Mouse (Mus musculus) right cerebral cortex, postnatal 14 days (tissue): ENCODE data around the gene Tmem132b.

Experiments used
- DNase-seq: peaks from one replicate; pipeline ENCODE4 v3.0.0; 2022

Gene Tmem132b

GRCm38 (mm10) chr5:125683491-125683890, 151.9 kb downstream of the Tmem132b start:
- DNase-seq, result no peak

- no peak for DNase-seq
Observed at GRCm38 (mm10) chr5:125685681-125686331, 154.2 kb downstream of the Tmem132b start.

GRCm38 (mm10) chr5:125692538-125692937, 161.0 kb downstream of the Tmem132b start:
- no peak for DNase-seq

GRCm38 (mm10) chr5:125699395-125699794, 167.8 kb downstream of the Tmem132b start:
- DNase-seq, result no peak

- no peak for DNase-seq
Observed at GRCm38 (mm10) chr5:125700234-125700633, 168.7 kb downstream of the Tmem132b start.

GRCm38 (mm10) chr5:125705379-125705778, 173.8 kb downstream of the Tmem132b start:
- DNase-seq, result peak; percentile 30

- DNase-seq, result peak; percentile 83
Observed at GRCm38 (mm10) chr5:125709160-125709559, 177.6 kb downstream of the Tmem132b start.

GRCm38 (mm10) chr5:125726815-125727214, 195.2 kb downstream of the Tmem132b start:
- no peak for DNase-seq

- no peak for DNase-seq
Observed at GRCm38 (mm10) chr5:125727436-125727835, 195.9 kb downstream of the Tmem132b start.

- no peak for DNase-seq
Observed at GRCm38 (mm10) chr5:125727936-125728335, 196.4 kb downstream of the Tmem132b start.

- no peak for DNase-seq
Observed at GRCm38 (mm10) chr5:125728521-125728920, 196.9 kb downstream of the Tmem132b start.

- peak; percentile 19 for DNase-seq
Observed at GRCm38 (mm10) chr5:125733806-125734205, 202.2 kb downstream of the Tmem132b start.

- DNase-seq, result no peak
Observed at GRCm38 (mm10) chr5:125737105-125737504, 205.5 kb downstream of the Tmem132b start.

GRCm38 (mm10) chr5:125743503-125743902, 211.9 kb downstream of the Tmem132b start:
- DNase-seq, result no peak

GRCm38 (mm10) chr5:125745727-125746126, 214.2 kb downstream of the Tmem132b start:
- DNase-seq, result peak; percentile 49

- no peak for DNase-seq
Observed at GRCm38 (mm10) chr5:125751481-125751880, 219.9 kb downstream of the Tmem132b start.

- no peak for DNase-seq
Observed at GRCm38 (mm10) chr5:125752546-125752945, 221.0 kb downstream of the Tmem132b start.

- DNase-seq, result no peak
Observed at GRCm38 (mm10) chr5:125756987-125757530, 225.5 kb downstream of the Tmem132b start.

- DNase-seq, result no peak
Observed at GRCm38 (mm10) chr5:125758506-125758905, 226.9 kb downstream of the Tmem132b start.

- DNase-seq, result peak; percentile 54
Observed at GRCm38 (mm10) chr5:125766941-125767340, 235.4 kb downstream of the Tmem132b start.

GRCm38 (mm10) chr5:125767950-125768349, 236.4 kb downstream of the Tmem132b start:
- no peak for DNase-seq

GRCm38 (mm10) chr5:125772238-125772637, 240.7 kb downstream of the Tmem132b start:
- DNase-seq, result no peak

- no peak for DNase-seq
Observed at GRCm38 (mm10) chr5:125772756-125773155, 241.2 kb downstream of the Tmem132b start.

GRCm38 (mm10) chr5:125780332-125780731, 248.8 kb downstream of the Tmem132b start:
- DNase-seq, result no peak

- no peak for DNase-seq
Observed at GRCm38 (mm10) chr5:125792643-125793042, 261.1 kb downstream of the Tmem132b start.
